Mouse (Mus musculus) adrenal gland, adult 8-10 months (tissue): ENCODE data around the gene Nkg7. TPM values are rescaled to one million over a fixed set of nuclear protein-coding genes. Genes with fewer than 3 reads are reported as not detected.
A peak's percentile ranks its signal among the peaks of the same experiment; 100 is the strongest.

Experiments used
- DNase-seq: peaks from one replicate; pipeline ENCODE4 v3.0.0; 2022
- microRNA-seq, 2 experiments: library from miRNA; unstranded; fragments of <30 nt; microRNA quantifications; one replicate each; pipeline ENCODE4 v1.2.0; 2022
- total RNA-seq, 4 experiments: library from RNA; stranded (reverse); gene quantifications; 2 replicates each; pipeline ENCODE4 v1.2.4; 2022

Nkg7 gene
- total RNA-seq, 4 experiments from 2014 or later, result 0.77 to 1.3 (median 1.1) TPM

DNA sequence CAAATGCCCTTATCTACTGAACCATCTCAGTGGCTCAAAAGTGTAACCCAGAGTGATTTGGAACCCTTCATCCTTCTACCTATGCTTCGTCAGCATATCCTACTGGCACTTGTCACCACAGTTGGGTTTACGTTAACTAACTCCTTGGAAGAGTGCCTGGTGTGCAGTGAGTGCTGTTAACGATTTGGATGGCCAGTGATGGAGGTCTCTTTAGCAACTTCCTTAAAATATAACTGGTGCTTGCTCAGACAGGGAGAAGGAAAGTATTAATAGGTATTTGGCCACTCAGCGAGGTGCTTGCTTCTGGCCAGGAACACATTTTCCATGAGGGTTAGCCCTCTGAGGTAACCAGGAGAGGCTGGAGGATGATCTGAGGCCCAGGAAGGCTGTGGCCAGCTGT lies 10.9 kb downstream of the Nkg7 start:
- no peak for DNase-seq

DNA sequence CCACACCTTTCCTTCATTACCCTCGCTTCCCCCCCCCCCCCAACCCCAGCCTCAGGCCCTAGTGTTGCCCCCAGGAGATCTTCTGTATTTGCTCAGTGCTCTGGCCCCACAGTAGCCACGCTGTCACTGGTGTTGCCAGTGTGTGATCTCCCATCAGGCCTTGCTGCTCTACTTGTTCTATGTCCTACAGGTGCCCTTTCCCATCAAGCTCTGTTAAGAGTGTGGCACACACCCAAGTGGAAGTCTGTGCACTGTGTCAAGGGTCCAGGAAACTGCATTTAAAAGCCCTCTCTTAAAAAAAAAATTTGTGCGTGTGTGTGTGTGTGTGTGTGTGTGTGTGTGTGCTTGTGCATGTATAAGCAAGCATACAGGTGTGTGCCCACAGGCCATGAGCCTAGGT lies 11.4 kb downstream of the Nkg7 start:
- DNase-seq, result no peak

DNA sequence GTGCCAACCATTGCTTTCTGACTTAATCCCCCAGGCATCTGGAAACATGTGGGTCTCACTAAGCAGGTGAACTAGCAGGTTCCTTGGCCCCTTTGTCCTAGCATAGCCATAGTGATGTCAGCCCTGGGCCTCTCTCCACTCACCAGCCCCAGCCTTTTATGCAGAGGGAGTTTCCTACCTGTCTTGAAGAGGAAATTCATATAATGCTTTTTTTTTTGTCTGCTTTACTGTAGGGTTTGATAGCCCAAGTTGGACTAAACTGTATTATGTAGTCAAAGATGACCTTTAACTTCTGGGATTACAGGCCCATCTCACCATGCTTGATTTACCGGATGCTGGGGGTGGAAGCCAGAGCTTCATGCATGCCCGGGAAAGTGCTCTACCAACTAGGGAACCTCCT lies 12.9 kb downstream of the Nkg7 start:
- DNase-seq, result no peak

DNA sequence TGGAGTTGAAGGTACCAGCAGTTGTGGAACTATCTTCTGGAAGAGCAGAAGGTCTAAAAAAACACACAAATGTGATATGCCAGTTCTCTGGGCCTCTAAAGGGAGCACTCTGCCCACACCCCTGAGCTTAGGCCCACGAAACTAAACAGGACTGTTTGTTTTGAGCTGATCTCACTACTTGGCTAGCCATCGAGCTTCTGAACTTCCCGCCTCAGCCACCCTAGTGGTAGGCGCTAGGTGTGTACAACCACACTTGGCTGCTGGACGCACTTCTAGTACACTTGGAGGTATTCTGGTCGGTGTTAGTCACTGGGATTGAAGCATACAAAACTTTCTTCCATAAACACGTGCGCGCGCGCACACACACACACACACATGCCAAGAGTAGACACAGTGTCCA lies 14.9 kb downstream of the Nkg7 start:
- DNase-seq, result no peak

DNA sequence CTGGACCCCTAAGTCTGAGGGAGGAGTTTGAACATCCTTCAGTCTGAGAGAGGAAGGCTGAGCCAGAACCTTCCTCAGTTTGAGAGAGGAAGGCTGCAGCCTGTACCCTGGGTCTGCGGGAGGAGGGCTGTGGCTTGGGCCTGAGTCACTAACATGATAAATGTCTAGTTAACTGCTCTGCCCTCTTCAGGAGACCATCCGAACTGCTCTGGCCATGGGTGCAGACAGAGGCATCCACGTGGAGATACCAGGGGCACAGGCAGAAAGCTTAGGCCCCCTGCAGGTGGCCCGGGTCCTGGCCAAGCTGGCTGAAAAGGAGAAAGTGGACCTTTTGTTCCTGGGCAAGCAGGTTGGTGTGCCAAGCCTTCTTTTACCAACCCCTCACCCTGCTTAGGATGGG lies 15.7 kb downstream of the Nkg7 start:
- no peak for DNase-seq

DNA sequence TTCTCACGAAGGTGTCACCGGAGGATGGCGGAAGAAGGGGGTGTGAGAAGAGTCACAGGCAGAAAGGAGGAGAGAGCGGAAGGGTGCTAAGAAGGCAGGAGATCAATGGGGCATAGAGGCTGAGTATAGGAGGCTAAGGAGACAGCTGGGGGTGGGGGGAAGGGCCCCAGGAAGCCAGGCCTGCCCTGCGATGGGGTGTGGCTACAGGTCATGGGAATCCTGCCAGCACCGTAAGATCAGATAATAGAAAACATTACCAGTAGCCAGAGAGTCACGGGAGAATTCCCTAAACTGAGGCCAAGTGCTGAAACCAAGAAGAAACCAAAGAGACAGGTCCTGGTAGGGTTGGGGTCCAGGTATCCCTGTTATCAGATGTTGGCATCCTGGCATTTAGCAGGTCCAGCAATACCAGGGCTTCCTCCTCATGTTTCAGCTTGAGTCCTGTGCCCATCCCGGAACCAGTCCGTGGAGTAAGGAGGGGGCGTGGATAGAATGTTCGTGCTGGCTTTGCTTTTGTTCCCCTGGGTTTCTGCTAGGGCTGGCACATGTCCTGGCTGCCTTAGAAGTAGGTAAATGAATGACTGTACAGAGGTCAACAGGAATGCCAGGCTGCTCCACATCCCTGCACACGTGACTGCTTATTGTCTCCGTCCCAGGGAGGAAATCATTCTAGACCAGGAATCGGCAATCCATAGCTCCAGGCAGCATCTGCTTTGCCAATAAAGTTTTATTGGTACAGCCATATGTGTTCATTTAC lies 16.9 kb downstream of the Nkg7 start:
- no peak for DNase-seq

DNA sequence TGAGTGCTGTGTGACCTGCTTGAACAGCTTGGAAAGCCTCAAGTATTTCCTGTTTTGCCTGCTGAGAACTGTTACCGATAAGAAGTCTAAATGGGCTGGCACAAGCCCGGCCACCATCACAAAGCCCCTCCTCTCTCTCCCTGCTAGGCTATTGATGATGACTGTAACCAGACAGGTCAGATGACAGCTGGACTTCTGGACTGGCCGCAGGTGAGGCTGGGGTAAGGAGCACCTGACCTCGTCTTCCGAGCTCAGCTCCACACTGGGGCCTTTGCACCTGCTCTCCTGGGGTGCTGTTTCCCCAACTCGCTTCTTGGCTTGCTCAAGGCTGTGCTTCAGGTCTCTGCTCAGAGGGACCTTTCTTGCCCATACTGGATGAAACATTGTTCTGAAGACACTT lies 17.5 kb downstream of the Nkg7 start:
- DNase-seq, result no peak

DNA sequence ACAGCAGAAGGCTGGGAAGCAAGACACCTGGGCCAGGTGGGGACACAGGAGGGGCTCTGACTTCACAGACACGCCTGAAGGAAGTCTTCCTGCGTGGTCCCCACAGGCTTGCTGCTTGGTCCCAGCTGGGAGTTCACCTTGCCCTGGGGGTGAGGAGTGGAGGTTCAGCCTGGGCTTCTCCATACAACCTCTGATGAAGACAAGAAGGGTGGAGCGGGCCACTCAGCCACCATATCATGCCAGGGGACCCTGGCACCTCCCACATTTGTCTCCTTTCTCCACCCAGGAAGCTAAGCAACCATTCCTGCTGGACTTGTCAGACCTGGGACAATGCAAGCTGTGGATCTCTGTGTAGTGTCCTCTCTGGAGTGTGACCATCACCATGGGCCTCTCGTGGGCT lies 26.0 kb downstream of the Nkg7 start, which contains the start of gene Vsig10l:
TSS of gene Vsig10l (plus strand) at position 301 of the 400 bp plus-strand sequence.
- DNase-seq, result no peak

DNA sequence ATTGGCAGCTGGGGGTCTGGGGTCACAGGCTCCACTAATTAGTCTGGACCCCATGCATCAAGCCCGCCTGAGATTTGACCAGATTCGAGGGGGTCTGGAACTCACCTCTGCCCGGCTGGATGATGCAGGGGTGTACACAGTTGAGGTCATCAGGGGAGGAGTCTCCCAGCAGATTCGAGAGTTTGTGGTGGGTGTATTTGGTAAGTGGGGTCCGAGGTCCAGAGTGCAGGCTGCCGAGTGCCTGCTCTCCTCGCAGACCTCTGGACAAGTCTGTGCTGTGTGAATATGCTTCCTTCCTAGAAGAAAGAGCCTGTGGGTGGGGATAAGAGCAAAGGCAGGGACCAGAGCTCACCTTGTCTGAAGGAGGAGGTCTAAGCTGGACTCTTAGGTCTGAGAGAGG lies 27.1 kb downstream of the Nkg7 start:
- DNase-seq, result no peak

DNA sequence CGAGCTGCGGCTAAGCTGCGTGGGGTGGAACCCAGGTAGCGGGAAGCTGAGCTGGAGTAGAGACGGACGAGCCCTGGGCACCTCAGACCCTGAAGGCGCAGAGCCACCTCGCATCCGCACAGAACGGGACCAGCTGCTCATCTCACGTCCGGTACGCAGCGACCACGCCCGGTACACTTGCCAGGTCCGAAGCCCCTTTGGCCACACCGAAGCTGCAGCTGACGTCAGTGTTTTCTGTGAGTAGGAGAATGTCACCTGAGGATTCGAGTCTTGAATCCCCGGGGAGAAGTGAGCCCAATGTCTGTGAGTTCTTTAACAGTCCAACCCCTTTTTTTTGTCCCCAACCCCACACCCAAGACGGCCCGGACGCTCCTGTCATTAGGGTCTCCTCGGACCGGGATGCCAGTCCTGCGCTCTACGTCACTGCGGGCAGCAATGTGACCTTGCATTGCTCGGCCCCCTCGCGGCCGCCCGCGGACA lies 28.0 kb downstream of the Nkg7 start:
- DNase-seq, result no peak

DNA sequence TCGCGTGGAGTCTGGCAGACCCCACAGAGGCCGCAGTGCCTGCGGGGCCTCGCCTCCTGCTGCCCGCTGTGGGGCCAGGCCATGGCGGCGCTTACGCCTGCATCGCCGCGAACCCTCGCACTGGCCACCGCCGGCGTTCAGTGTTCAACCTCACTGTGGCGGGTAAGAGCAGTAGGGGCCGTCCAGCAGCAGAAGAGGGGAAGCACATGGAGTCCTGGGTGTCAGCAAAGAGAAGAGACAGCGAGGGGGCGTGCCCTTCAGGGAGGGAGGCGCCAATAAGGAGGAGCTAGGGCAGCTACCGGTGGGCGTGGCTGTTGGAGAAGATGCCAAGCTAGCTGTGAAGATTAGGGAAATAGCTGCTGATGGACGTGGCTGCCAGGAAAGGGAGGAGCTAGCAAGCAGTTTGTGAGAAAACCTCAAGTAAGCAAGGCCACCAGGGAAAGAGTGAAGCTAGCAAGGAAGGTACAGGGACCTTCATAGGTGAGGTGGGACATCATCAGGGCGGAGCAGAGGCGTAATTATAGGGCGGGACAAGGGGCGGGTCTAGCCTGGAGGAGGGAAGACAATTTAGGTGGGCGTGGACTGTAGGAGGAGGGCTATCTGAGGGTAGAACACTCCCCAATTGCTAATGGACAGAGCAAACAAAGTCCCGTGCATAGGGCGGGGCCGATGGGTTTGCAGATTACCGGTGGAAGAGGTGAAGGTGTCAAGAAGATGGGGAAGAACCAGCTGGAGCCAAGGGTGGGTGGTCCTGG lies 28.6 kb downstream of the Nkg7 start:
- DNase-seq, result peak; percentile 85

DNA sequence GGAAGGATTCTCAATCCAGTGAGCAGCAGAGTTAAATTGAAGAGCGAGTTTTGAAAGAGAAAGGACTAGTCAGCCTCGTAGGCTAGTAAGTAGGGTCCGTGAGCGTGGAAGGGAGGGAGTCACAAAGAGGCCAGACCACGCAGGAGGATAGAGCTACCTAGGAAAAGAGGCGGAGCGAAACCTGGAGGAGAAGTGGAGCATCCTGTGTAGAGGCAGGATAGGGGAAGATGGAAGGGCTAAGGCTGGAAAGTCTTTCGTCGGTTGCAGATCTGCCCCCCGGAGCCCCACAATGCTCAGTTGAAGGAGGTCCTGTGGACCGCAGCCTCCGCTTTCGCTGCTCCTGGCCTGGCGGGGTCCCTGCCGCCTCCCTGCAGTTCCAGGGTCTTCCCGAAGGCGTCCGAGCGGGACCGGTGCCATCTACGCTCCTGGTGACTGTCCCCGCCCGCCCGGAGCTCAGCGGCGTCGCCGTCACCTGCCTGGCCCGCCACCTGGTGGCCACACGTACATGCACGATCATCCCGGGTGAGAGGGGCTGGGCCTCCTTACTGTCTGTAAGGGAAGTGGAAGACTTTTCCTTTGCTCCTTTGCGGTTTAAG lies 29.3 kb downstream of the Nkg7 start:
- peak; percentile 63 for DNase-seq

DNA sequence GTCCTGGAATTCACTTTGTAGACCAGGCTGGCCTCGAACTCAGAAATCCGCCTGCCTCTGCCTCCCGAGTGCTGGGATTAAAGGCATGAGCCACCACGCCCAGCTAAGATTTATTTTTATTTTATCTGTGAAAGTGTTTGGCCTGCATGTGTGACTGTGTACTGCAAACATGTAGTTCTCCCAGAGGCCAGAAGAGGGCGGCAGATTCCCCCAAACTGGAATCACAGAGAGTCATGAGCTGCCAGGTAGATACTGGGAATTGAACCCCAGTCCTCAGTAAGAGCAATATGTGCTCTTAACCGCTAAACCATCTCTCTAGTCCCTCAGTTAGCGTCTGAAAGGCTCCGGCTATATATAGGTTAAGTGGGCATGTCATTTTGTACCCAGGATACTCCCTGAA lies 33.5 kb downstream of the Nkg7 start:
- no peak for DNase-seq

DNA sequence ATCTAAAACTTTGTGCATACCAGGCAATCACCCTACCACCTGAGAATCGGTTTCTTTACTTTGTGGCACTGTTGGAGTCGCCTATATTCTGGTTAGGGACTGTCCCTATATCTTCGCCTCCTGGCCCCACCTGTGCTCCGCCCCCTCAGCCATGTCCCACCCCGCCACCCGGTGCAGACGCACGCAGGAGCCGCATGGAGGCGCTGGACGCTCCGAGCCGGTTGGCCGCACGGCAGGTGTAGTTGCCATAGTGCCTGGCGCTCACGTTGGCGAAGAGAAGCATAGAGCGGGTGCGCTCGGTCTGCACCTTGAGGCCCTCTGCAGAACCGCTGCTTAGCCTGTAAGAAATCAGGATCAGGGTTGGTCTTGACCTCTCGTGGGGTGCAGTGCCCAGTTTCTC lies 38.8 kb downstream of the Nkg7 start:
- no peak for DNase-seq

DNA sequence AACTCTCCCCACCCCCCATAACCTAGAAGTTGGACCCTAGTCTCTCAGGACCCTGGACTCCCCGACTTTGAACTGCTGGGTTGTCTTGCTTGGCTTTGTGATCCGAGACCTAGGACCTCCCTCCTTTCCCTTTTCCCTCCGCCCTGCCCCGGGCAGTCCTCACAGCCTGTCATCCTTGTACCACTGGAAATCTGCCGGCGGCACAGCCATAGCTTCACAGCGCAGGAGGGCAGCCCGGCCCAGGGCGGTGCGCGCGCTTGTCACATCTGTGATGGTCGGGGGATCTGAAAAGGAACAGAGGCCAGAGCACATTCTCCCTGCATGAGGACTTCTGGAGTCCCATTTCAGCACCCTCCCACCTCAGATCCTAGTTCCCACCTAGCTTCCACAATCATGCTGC lies 39.5 kb downstream of the Nkg7 start:
- DNase-seq, result no peak

DNA sequence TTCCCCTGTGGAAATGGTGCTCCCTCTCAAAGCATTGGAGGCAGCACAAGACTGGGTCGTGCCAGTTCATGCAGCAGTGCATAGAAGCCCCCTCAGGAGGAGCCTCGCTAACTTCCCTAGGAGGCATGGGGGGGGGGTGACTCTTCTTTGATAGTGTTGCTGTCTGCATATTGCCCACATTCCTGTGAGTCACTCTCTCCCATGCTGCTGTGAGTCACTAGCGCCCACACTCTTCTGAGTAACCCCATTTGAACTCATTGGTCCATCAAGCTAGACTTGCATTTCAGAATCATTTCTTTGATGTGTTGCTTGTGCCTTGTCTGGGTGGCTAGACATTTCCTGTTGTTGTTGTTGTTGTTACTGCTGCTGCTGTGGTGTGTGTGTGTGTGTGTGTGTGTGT lies 44.3 kb downstream of the Nkg7 start:
- no peak for DNase-seq

DNA sequence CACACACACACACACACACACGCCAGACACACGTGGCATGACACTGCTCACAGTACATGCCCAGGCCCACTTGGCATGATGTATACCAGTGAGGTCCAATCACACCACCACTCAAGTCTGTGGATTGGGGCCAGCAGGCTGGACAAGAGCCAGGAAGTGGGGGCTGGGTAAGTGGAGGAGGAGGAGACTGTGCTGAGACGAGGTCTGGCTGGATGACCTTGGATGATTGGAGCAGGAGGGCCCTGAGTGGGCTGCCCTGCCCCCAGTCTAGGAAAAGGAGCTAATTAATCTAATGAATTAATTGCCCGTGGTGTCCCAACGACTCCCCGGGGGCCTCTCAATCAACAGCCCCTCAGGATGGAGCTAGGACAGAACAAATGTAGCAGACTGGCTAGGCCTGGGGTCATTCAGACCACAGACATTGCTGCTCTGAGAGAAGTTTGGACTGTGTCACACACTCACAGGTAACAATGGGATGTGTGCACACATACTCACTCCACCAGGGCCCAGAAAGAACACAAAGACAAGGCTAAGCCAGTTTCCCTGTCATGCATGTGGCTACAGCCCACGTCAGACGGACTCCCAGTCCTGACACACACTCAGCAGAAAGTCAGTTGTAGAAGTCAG lies 45.3 kb downstream of the Nkg7 start:
- no peak for DNase-seq

DNA sequence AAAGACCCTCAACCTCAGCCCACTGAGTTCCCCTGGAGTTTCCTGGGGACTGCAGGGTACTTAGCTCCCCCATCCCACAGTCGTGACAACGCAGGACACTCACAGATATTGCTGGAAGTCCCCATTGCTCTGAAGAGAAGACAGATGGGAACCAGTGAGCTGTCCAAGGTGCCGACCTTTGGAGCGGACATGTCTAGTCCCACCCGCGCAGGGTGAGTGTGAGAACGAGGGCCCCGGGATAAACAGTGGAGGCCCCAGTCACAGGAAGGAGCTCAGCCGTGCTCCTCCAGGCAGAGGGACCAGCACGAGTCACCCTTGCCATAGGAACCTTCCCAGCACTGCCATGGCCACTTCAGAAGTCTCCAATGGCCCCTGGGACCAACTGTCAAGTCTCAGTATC lies 46.4 kb downstream of the Nkg7 start:
- DNase-seq, result no peak

Small RNA genes lying within 50 kb of the gene (microRNA-seq; reads per million reads assigned to microRNA genes)
- gene Mir7051, result 0.18 to 1.8 reads per million in 2 experiments

Other genes with a start within 250 kb of the Nkg7 start
- gene Zfp715, start 123.8 kb upstream of the Nkg7 start, total RNA-seq, result 10 to 100 TPM; 19.4 to 29.3 (median 24.1) TPM
- gene Siglecf, start 85.7 kb upstream of the Nkg7 start, total RNA-seq, result not detected
- gene Siglecg, start 28.9 kb upstream of the Nkg7 start, total RNA-seq, result under 1 TPM; 0.12 to 0.52 (median 0.38) TPM
- gene Lim2, start 9.4 kb upstream of the Nkg7 start, total RNA-seq, result not detected
- gene Cldnd2, start 3.7 kb downstream of the Nkg7 start, total RNA-seq, result not detected
- gene Etfb, start 7.0 kb downstream of the Nkg7 start, total RNA-seq, result 100 to 1,000 TPM; 286 to 399 (median 360) TPM
- gene Gm45233, start 7.1 kb downstream of the Nkg7 start, total RNA-seq, result 1 to 10 TPM in 1 of 4 experiments, under 1 TPM in 2, not detected in 1; 0.35 to 3.3 (median 0.80) TPM
- gene Vsig10l, start 26.1 kb downstream of the Nkg7 start, total RNA-seq, result 1 to 10 TPM; 1.3 to 4.3 (median 3.1) TPM
- gene Iglon5, start 53.0 kb downstream of the Nkg7 start, total RNA-seq, result 1 to 10 TPM; 2.9 to 4.8 (median 3.6) TPM
- gene 4931406B18Rik, start 68.9 kb downstream of the Nkg7 start, total RNA-seq, result not detected
- 1 to 10 TPM; 4.0 to 7.3 (median 5.9) TPM for gene Cd33, start 107.4 kb downstream of the Nkg7 start, total RNA-seq
- 1 to 10 TPM; 2.8 to 4.1 (median 3.5) TPM for gene Zfp658, start 125.2 kb downstream of the Nkg7 start, total RNA-seq
- 10 to 100 TPM; 17.8 to 22.1 (median 19.4) TPM for gene Zfp719, start 142.5 kb downstream of the Nkg7 start, total RNA-seq
- gene Zfp819, start 170.1 kb downstream of the Nkg7 start, total RNA-seq, result not detected
- gene Ceacam18, start 197.6 kb downstream of the Nkg7 start, total RNA-seq, result under 1 TPM in 3 of 4 experiments, not detected in 1; 0.15 to 0.22 (median 0.19) TPM
- gene Siglece, start 223.1 kb downstream of the Nkg7 start, total RNA-seq, result 1 to 10 TPM; 2.3 to 4.3 (median 3.5) TPM
- 10 to 100 TPM; 11.5 to 13.4 (median 12.6) TPM for gene Ctu1, start 234.9 kb downstream of the Nkg7 start, total RNA-seq